Mouse (Mus musculus): ENCODE measurements around the gene Gpr153.

DNA sequence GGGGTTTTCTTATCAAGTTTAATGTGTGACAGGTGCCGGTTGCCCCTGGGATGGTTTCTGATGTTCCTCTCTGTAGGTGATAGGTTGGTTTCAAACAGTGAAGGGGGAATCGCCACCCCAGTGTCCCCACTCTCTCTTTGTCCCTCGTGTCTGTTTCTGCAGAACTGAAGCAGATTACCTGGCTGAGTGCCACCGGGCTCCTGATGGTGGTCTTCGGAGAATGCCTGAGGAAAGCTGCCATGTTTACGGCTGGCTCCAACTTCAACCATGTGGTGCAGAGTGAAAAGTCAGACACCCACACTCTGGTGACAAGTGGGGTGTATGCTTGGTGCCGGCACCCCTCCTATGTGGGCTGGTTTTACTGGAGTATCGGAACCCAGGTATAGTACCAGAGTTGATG lies 26.3 kb downstream of the Gpr153 start:
- no peak for TF ChIP-seq POLR2A (IDR thresholded peaks at IDR 0.05; ENCODE audit: borderline replicate concordance, control insufficient read depth, low read depth, low read length)
- no peak for TF ChIP-seq CTCF (IDR thresholded peaks at IDR 0.05; ENCODE audit: control insufficient read depth, insufficient read depth, low read length)
